Mouse (Mus musculus): Measurements from ENCODE around the gene Pls1. TPM values are rescaled to one million over a fixed set of nuclear protein-coding genes. Genes with fewer than 3 reads are reported as not detected.
A peak's percentile ranks its signal among the peaks of the same experiment; 100 is the strongest.

The Pls1 gene
- polyA plus RNA-seq, 1 experiment from 2014 or later, result 3.1 TPM

- H3K4me2 ChIP-seq, result no peak overlapping the region
- H3K27me3 ChIP-seq, result no peaks in the 10 kb centered on the region
- H3K4me3 ChIP-seq, result no peak overlapping the region
- H3K4me1 ChIP-seq (replicated peaks), result no peaks in the 10 kb centered on the region
- WGBS, result 96% methylated on average over 2 of the region's 2 CpGs
- H3K9me3 ChIP-seq, result no peaks in the 10 kb centered on the region
- no peak overlapping the region for H3K27ac ChIP-seq (replicated peaks)
- no peak overlapping the region for H3K9ac ChIP-seq
- no peaks in the 10 kb centered on the region for H3K36me3 ChIP-seq
- ATAC-seq (ENCODE audit: low read depth), result no peak
Observed at GRCm38 (mm10) chr9:95796323-95796722, 48.8 kb downstream of the Pls1 start.

- H3K27me3 ChIP-seq, result no peaks in the 10 kb centered on the region
- WGBS, result 61% methylated on average over 5 of the region's 5 CpGs
- H3K4me3 ChIP-seq, result no peak overlapping the region
- H3K9ac ChIP-seq, result no peak overlapping the region
- H3K4me1 ChIP-seq (replicated peaks), result no peaks in the 10 kb centered on the region
- H3K27ac ChIP-seq (replicated peaks), result no peak overlapping the region
- no peaks in the 10 kb centered on the region for H3K9me3 ChIP-seq
- H3K36me3 ChIP-seq, result no peaks in the 10 kb centered on the region
- no peak for ATAC-seq (ENCODE audit: low read depth)
- no peak overlapping the region for H3K4me2 ChIP-seq
Observed at GRCm38 (mm10) chr9:95795844-95796243, 49.3 kb downstream of the Pls1 start.

GRCm38 (mm10) chr9:95795077-95795784 lies 49.9 kb downstream of the Pls1 start:
- Histone ChIP-seq H3K4me3 (no peak overlapping the region), H3K4me1 (replicated peaks) (no peaks in the 10 kb centered on the region), H3K9me3 (no peaks in the 10 kb centered on the region), H3K4me2 (no peak overlapping the region), H3K27ac (replicated peaks) (no peak overlapping the region), H3K9ac (no peak overlapping the region), H3K36me3 (no peaks in the 10 kb centered on the region), H3K27me3 (no peaks in the 10 kb centered on the region)
- WGBS, result 85% methylated on average over 2 of the region's 2 CpGs
- ATAC-seq (ENCODE audit: low read depth), result no peak

GRCm38 (mm10) chr9:95793986-95794744 lies 50.9 kb downstream of the Pls1 start:
- H3K4me3 ChIP-seq, result no peak overlapping the region
- H3K9ac ChIP-seq, result no peak overlapping the region
- ATAC-seq (ENCODE audit: low read depth), result no peak
- no peaks in the 10 kb centered on the region for H3K4me1 ChIP-seq (replicated peaks)
- no peak overlapping the region for H3K4me2 ChIP-seq
- H3K27me3 ChIP-seq, result no peaks in the 10 kb centered on the region
- H3K36me3 ChIP-seq, result no peaks in the 10 kb centered on the region
- H3K27ac ChIP-seq (replicated peaks), result no peak overlapping the region
- 90% methylated on average over 15 of the region's 15 CpGs for WGBS
- no peaks in the 10 kb centered on the region for H3K9me3 ChIP-seq

- Histone ChIP-seq H3K36me3 (no peaks in the 10 kb centered on the region), H3K4me3 (no peak overlapping the region), H3K9ac (no peak overlapping the region), H3K27ac (replicated peaks) (no peak overlapping the region), H3K4me1 (replicated peaks) (no peaks in the 10 kb centered on the region; the same call in 1 of the 2 replicates), H3K4me2 (no peak overlapping the region), H3K9me3 (no peaks in the 10 kb centered on the region), H3K27me3 (no peaks in the 10 kb centered on the region)
- no peak for ATAC-seq (ENCODE audit: low read depth)
- 78% methylated on average over 16 of the region's 16 CpGs for WGBS
Observed at GRCm38 (mm10) chr9:95784888-95785511, 60.1 kb downstream of the Pls1 start.

- no peak for ATAC-seq (ENCODE audit: low read depth)
- no peaks in the 10 kb centered on the region for H3K9me3 ChIP-seq
- H3K9ac ChIP-seq, result no peak overlapping the region
- no peaks in the 10 kb centered on the region for H3K27me3 ChIP-seq
- 64% methylated on average over 17 of the region's 17 CpGs for WGBS
- no peak overlapping the region for H3K4me2 ChIP-seq
- H3K4me1 ChIP-seq (replicated peaks), result no peaks in the 10 kb centered on the region; the same call in 1 of the 2 replicates
- H3K27ac ChIP-seq (replicated peaks), result no peak overlapping the region
- H3K4me3 ChIP-seq, result no peak overlapping the region
- H3K36me3 ChIP-seq, result no peaks in the 10 kb centered on the region
Observed at GRCm38 (mm10) chr9:95783646-95784293, 61.3 kb downstream of the Pls1 start.

- Histone ChIP-seq H3K27me3 (no peaks in the 10 kb centered on the region), H3K4me2 (no peak overlapping the region), H3K9ac (no peak overlapping the region), H3K4me3 (no peak overlapping the region), H3K9me3 (no peaks in the 10 kb centered on the region), H3K36me3 (no peaks in the 10 kb centered on the region), H3K4me1 (replicated peaks) (no peaks in the 10 kb centered on the region), H3K27ac (replicated peaks) (no peak overlapping the region)
- WGBS, result 84% methylated on average over 2 of the region's 2 CpGs
- ATAC-seq (ENCODE audit: low read depth), result no peak
Observed at GRCm38 (mm10) chr9:95771671-95772070, 73.4 kb downstream of the Pls1 start.

- Histone ChIP-seq H3K36me3 (no peaks in the 10 kb centered on the region), H3K27me3 (no peaks in the 10 kb centered on the region), H3K4me3 (no peak overlapping the region), H3K4me1 (replicated peaks) (no peaks in the 10 kb centered on the region), H3K9me3 (no peaks in the 10 kb centered on the region), H3K9ac (no peak overlapping the region), H3K4me2 (no peak overlapping the region), H3K27ac (replicated peaks) (no peak overlapping the region)
- no peak for ATAC-seq (ENCODE audit: low read depth)
- 87% methylated on average over 4 of the region's 4 CpGs for WGBS
Observed at GRCm38 (mm10) chr9:95763218-95763617, 81.9 kb downstream of the Pls1 start.

GRCm38 (mm10) chr9:95762228-95762627 lies 82.9 kb downstream of the Pls1 start:
- no peaks in the 10 kb centered on the region for H3K4me1 ChIP-seq (replicated peaks)
- WGBS, result 86% methylated on average over 3 of the region's 3 CpGs
- H3K4me3 ChIP-seq, result no peak overlapping the region
- H3K36me3 ChIP-seq, result no peaks in the 10 kb centered on the region
- no peak overlapping the region for H3K27ac ChIP-seq (replicated peaks)
- no peaks in the 10 kb centered on the region for H3K27me3 ChIP-seq
- no peak overlapping the region for H3K4me2 ChIP-seq
- no peaks in the 10 kb centered on the region for H3K9me3 ChIP-seq
- ATAC-seq (ENCODE audit: low read depth), result no peak
- H3K9ac ChIP-seq, result no peak overlapping the region

- Histone ChIP-seq H3K27ac (replicated peaks) (no peak overlapping the region), H3K9me3 (no peaks in the 10 kb centered on the region), H3K4me2 (no peak overlapping the region), H3K27me3 (no peaks in the 10 kb centered on the region), H3K9ac (no peak overlapping the region), H3K4me3 (no peak overlapping the region), H3K36me3 (no peaks in the 10 kb centered on the region), H3K4me1 (replicated peaks) (no peaks in the 10 kb centered on the region)
- no peak for ATAC-seq (ENCODE audit: low read depth)
- WGBS, result 94% methylated on average over 8 of the region's 8 CpGs
Observed at GRCm38 (mm10) chr9:95761381-95761780, 83.7 kb downstream of the Pls1 start.

GRCm38 (mm10) chr9:95750746-95751145 lies 94.4 kb downstream of the Pls1 start:
- H3K4me3 ChIP-seq, result peak overlapping the region; percentile 93
- H3K27ac ChIP-seq (replicated peaks), result no peak overlapping the region
- H3K27me3 ChIP-seq, result peaks cover 18% of the 10 kb centered on the region
- H3K9me3 ChIP-seq, result no peaks in the 10 kb centered on the region
- H3K4me1 ChIP-seq (replicated peaks), result peaks cover 14% of the 10 kb centered on the region
- peak overlapping the region; percentile 80 for H3K4me2 ChIP-seq
- no peaks in the 10 kb centered on the region for H3K36me3 ChIP-seq
- 43% methylated on average over 9 of the region's 9 CpGs for WGBS
- ATAC-seq (ENCODE audit: low read depth), result no peak
- peak overlapping the region; percentile 89; the same call in 1 of the 2 replicates for H3K9ac ChIP-seq

- 2% methylated on average over 56 of the region's 56 CpGs for WGBS
- Histone ChIP-seq H3K4me2 (peak within 1 kb of the TSS; percentile 80), H3K27me3 (peaks cover 18% of the 10 kb centered on the region)
Observed at GRCm38 (mm10) chr9:95750037-95750511, 95.0 kb downstream of the Pls1 start, which contains the start of gene Trpc1. Gene Trpc1 (minus strand): TSS chr9:95750375.

More at GRCm38 (mm10) chr9:95750037-95750511, 95.0 kb downstream of the Pls1 start, which contains the start of gene Trpc1:
- Histone ChIP-seq H3K4me3 (peak within 1 kb of the TSS; percentile 93), H3K9me3 (no peaks in the 10 kb centered on the region), H3K9ac (peak within 1 kb of the TSS; percentile 89), H3K4me1 (replicated peaks) (peaks cover 17% of the 10 kb centered on the region), H3K27ac (replicated peaks) (peak within 1 kb of the TSS; percentile 70), H3K36me3 (no peaks in the 10 kb centered on the region)
- peak; percentile 99 for ATAC-seq (ENCODE audit: low read depth)

All from neural tube, embryonic 13.5 days (tissue).